Mouse (Mus musculus): ENCODE measurements around the gene Prl7b1.

Gene Prl7b1

GRCm38 (mm10) chr13:27610482-27610881 lies at the start of gene Prl7b1:
Gene Prl7b1, minus strand, starts transcription at chr13:27610582.
- DNase-seq: no peak

- DNase-seq: no peak
Observed at GRCm38 (mm10) chr13:27642393-27642792, 32.0 kb upstream of the Prl7b1 start, which contains the start of gene Prl7a1. Gene Prl7a1, minus strand, starts transcription at chr13:27642493.

GRCm38 (mm10) chr13:27582071-27582470 lies 28.3 kb downstream of the Prl7b1 start, which contains the start of gene Prl8a1:
Gene Prl8a1, minus strand, starts transcription at chr13:27582171.
- no peak for DNase-seq

GRCm38 (mm10) chr13:27564506-27564905 lies 45.9 kb downstream of the Prl7b1 start, which contains the start of gene Prl8a9:
Gene Prl8a9, minus strand, starts transcription at chr13:27564606.
- no peak for DNase-seq

GRCm38 (mm10) chr13:27553336-27553735 lies 57.0 kb downstream of the Prl7b1 start:
- no peak for DNase-seq
